Mouse (Mus musculus) embryo, embryonic 11.5 days (tissue): ENCODE data around the gene Mtus2.
"Not testable (repeated sequence)": the region's sequence is repeated elsewhere in the genome, so short reads cannot be mapped to it uniquely, and the experiment has no call there.

Experiments
- DNase-seq: peaks from one replicate; pipeline ENCODE4 v3.0.0-alpha.2; 2012; ENCODE audit warnings: low read depth, low spot score

Mtus2 gene

DNA sequence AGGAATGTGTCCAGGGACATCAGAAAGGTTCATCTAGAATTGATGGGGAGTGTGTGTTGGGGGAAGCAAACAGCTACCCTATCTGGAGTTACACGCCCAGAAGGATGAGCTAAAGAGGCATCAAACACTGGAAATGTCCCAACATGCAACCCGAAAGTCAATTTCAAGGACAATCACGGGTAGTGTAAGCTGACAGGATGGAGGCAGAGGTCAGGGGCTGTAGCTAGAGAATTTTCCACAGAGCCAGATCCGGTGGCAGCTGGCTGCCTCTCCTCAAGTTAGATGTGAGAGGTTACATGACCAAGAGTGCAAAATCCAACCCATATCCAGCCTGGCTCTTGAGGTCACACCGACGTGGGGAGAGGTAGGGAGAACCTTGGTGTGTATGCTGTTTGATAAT, 315.7 kb downstream of the Mtus2 start:
- no peak for DNase-seq

DNA sequence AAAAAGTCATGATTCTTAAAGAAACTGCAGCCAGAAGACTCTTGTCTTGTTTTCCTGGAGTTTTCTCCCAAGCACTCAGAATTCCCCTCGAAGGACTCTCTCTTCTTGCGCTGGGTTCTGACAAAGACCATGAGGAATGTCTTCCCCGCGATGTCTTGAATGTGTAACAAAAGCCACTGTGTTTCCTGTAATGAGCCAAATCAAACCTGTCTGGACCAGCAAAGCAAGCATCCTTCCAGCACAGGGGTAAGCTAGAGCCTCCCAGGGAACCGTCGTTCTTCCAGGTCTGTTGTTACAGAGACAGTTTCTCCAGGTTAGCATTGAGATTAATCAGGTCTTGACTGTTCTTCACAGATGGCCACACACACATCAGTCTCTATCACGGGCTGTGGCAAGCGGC, 321.1 kb downstream of the Mtus2 start:
- no peak for DNase-seq

DNA sequence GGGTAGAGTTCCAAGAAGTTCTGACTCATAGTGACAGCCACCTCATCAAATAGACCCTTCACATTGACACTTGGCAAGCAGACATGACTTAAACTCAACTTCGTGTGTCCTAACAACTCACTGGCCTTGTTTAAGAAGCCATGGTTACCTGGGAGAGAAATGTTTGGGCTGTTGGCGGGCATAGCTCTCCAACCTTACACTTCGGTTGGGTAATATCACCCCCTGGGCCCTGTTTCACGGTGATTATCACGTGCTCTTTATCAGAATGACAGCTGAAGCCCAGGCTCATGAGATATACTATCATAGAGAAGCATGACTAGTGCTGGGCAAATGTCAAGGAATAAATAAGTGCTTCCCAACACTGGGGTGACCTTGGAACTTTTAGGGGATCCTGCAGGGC, 323.2 kb downstream of the Mtus2 start:
- DNase-seq: no peak

DNA sequence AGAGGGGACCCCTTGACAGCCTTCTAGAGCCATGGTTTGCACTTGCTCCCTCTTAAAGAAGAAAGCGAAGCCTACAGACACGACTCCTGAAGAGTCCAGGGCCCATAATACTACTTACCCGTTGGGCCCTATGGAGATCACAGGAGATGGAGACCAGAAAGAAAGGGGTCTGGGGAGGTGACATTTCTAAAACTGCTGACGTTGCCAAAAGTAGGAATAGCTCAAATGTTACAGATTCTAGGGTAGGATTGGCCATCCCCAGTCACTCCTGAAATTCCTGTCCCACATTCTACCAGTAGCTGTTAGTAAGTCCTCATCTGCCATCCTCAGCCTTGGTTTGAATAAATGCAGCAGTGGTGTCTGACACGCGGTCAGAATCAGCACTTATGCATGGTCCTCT, 325.0 kb downstream of the Mtus2 start:
- DNase-seq: no peak

DNA sequence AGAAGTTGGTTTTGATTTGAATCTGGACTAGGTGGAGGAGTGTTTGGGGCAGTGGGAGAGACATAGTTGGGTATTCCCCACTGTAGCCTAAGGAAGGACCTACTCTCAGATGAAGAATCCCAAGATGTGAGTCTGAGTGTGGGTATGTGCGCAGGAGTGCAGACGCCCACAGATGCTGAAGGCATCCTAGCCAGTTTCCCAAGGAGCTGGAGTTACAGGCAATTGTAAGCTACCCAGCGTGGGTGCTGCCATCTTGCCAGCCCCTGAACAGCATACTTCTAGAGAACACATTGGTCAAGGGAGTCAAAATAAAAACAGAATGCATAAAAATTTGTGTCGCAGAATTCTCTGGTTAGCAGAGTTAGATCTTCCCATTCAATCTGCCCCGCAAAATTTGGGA, 325.5 kb downstream of the Mtus2 start:
- DNase-seq: no peak

DNA sequence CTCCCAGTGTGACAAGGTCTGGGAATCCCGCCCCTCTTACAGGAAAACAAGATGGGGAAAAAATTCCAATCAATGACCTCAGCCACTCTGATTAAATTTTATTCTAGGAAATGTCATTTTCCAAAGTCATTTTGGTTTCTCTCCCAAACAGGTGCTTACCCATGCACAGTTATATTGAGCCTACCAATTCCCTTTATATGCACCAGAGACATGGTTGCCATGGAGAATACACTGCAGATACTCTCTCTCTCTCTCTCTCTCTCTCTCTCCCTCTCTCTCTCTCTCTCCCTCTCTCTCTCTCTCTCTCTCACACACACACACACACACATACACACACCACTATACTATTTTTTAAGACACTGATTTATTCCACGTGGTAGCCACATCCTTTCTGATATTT, 326.1 kb downstream of the Mtus2 start:
- DNase-seq: no peak

DNA sequence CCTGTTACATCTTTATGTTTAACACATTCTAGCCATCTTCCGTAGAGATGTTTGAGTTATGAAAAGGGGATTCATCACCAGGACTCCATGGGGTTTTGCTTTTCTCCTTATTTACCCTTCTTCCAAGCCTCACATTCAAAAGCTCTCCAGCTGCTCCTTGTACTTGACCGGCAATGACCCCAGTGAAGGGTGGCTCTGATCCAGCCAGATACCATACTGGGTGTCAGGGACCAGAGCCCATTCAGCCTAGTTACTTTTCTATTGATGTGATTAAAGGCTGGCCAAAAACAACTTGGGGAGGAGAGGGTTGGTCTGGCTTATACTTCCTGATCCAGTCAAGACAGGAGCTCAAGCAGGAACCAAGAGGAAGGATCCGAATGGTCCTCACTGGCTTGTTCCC, 326.5 kb downstream of the Mtus2 start:
- DNase-seq: no peak

DNA sequence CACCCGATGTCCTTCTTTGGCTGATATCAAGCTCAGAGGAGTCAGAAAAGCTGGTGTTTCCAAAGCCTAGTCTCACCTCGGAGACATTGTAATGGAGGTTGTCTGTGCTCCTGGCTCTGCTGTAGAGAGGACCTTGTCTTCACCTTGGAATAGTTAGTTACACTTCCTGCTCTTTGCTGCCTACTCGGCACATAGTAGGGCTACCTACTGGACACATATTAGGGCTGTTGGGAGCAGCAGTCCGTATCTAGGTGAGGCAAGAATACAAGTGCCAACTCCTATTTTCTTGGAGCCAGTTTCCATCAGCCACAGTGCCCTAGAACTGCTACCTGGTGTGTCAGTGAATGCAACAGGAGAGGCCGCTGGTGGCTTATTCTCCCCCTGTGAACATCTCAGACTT, 330.4 kb downstream of the Mtus2 start:
- no peak for DNase-seq

DNA sequence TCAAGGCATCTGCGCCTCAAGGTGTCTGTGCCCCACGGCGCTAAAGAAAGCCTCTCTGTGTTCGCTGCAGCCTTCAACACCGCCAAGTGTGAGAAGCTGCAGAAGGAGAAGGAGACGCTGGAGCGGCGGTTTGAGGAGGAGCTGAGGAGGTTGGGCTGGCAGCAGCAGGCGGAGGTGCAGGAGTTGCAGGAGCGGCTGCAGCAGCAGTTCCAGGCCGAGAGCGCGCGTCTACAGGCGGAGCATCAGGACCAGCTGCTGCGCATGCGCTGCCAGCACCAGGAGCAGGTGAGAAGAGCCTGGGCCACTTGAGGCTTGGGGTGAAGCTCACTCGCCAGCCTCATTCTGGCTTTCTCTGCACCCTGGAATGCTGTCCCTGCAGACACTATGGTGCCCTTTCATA, 331.7 kb downstream of the Mtus2 start:
- no peak for DNase-seq

DNA sequence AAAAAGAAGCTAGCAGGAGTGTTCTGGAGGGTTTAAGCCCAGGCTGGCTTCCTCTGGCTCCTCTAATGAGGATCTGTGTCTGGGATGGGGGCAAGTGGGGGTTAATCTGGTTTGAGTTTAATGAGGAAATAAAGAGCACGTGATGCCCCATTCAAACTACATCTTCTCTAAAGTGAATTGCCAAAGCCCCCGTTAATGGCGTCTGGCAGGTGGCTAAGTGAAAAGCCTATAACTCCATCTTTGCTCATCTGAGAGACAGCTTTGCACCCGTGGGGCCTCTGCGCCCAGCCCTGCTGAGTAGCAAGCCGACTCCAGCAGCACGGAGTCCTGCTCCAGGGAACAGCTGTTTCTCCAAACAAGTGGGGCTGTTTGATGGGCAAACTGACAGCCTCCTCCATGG, 332.8 kb downstream of the Mtus2 start:
- no peak for DNase-seq

DNA sequence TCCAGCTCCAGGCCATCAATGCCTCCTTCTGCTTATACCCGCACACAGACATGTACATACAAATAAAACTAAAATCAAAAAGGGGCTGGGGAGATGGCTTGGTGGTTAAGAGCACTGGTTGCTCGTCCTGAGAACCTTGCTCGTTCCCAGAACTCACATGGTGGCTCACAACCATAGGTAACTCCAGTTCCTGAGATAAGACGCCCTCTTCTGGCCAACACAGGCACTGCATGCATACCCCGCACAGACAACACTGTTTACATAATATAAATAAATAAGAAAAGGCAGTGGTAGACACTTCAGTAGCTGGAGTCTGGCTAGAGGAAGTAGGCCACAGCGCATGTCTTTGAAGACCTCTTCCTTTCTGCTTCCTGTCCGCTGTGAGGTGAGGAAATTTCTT, 335.7 kb downstream of the Mtus2 start:
- DNase-seq: no peak

DNA sequence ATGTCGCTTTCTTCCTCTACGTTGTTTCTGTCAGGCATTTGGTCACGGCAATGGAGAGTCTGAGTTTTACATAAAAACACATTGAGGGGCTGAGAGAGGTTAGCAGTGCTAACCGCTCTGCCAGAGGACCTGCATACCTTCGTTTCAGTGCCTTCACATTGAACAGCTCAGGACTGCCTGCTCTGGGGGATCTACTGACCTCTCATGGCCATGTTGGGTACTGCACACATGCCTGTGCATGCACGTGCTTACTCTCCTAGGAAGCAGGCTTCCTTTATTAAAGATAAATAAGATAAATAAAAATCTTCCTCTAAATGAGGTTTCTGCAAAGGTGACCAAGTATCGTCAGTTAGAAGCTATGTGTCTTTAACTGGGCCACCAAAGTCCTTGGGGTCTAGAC, 336.2 kb downstream of the Mtus2 start:
- peak; percentile 9 for DNase-seq

DNA sequence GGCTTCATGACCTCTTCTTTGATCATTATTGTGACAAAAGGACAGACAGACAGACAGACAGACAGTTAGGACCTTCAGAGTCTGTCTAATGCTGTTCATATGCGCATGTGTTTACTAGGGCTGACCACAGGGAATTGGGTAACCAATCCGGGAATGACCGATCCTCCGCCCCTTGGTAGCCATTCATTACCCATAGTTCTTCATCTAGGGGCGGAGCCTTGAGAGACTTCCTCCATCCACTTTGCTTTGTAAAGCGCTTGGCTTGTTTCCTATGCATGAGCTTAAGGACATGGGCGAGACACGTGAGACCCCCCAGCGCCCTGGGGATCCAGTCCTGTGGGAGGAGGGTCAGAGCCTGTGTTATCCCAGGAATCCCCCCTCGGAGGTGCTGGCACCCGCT, 345.8 kb downstream of the Mtus2 start:
- DNase-seq: no peak

DNA sequence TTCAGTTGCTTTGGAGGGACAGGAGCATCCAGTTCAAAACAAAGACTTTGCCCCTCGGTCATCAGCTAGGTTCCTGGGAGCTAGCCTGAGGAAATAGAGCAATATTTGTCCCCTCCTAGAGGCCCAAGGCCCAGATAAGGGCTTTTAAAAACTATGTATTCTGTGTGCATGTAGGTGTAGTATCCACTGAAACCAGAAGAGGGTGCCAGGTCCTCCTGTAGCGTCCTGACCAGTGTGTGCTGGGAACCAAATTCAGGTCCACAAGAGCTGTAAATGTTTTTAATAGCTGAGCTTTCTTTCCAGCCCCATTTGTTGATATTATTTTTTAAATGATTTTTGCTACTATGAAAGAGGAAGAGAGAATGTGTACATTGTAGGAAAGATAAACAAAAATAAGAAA, 347.0 kb downstream of the Mtus2 start:
- DNase-seq: no peak

DNA sequence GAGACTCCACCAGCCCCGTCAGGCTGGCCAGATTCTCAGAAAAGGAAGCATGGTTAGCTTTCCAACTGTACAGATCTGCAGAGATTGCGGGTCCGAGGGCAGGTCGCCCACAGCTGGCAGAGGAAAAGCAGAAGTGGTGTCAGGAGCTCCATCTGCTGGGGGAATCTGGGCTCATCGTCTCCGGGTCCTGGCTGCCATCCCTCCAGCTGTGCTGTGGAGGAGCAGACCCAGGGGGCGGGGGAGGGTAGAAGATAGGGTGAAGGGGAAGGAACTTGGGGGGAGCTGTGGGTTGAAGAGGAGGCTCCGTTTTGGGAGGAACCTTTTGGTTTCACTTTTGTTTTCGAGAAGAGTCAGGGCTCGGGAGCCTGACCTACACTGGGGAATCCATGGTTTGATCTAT, 353.7 kb downstream of the Mtus2 start:
- no peak for DNase-seq

DNA sequence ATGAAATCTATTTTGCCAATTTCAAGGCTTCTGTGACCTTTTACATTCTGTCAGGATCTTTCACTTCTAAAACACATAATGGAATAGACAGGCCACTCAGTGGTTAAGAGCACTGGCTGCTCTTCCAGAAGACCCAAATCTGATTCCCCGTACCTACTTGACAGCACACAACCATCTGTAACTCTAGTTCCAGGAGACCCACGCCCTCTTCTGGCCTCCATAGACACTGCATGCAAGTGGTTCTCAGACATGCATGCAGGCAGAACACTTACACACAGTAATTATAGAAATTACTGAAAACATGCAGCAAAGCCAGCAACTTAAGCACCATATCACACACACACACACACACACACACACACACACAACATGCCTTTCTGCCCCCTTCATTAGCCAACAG, 355.3 kb downstream of the Mtus2 start:
- DNase-seq: no peak

DNA sequence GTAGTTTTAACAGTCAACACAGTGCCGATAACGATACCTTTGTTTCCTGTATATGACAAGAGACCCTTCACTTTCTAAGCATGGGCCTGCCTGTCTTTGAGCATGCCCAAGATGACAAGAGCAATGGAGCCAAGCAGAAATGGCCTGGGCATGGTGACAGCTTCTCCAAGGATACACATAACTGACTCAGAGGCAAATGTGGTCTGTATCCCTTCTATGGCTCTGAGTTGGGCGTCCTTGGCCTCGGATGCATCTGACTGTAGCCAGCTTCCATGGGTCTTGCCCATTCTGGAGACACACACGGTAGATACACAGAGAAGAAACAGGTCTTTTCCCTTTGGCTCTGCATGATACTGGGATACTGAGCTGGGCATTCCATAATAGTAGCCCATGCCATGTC, 357.8 kb downstream of the Mtus2 start:
- no peak for DNase-seq

DNA sequence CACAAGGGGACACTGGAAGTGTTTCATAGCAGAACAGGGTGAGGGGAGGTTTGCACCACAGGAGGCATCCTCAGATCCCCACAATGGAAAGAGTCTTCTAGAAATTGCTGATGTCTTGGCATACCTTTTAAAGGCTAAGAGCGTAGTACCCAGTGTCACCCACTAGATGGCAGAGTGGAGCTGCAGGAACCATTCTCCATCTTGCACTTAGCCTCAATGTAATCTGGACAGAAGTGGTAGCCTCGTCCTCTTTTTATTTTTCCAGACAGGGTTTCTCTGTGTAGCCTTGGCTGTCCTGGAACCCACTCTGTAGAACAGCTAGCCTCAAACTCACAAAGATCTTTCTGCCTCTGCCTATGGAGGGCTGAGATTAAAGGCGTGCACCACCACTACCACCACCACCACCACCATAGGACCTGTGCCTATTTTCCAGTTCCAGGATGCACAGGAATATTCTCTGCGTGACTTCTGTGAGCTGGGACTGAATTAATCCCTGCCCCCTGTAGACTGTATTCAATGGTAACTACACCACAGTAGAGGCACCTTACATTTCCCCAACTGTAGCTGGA, 368.3 kb downstream of the Mtus2 start:
- DNase-seq: no peak

DNA sequence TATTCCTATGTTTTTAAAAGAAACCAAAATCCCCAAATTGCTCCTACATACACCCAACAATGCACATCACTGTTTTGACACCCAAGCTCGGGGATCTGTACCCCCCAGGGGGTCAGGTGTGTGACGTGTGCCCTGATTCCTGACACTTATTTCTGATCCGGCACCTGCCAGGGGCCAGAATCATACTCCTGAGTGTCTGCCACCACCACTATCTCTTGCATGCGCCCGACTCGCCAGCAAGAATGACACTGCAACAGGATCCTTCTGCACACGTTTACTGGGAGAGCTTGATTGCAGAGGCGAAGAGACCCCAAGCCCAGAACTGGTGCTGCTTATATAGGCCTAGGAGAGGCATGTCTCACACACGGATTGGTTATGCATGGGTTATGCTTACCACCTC, 369.2 kb downstream of the Mtus2 start:
- not testable (repeated sequence) for DNase-seq

DNA sequence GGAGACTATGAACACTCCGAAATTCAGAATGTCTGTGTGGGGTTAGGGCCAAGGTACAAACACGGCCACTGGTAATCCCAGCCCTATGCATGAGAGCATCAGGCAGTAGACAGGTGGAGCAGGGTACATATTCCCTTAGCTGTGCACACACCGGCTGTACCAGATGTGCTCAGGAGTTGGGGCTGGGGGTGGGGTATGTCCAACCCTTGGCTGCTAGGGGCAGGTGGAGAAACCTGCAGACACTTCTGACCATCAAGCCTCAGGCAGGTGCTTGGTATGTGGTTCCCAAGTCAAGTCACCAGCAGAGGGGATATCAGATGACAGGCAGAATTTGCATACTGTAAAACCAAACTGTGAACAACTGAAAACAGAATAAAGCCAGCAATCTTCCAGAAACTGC, 371.9 kb downstream of the Mtus2 start:
- DNase-seq: no peak

DNA sequence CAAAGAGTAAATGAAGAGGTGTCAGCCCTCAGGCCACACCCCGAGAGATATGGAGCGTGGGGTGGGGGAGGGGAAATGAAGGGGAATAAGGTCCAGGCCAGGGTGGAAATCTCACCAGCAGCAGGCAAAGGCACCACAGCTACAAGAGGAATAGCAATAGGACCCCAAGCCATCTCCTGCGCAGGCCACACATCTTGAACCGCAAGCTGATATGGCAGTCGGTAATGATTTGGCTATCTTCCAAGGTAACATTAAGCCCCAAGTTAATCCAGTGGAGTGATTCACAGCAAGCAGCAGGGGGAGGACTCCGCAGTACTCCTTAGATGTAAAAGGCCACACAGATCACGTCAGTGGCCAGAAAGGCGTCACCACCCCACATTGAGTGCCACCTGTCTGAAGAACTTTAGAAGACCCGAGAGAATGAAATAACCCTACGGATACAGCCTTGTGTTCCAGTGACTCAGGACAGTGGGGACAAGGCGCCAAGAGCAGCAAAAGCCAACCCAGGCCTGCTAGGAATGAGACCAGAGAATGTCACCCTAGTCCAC, 374.2 kb downstream of the Mtus2 start:
- DNase-seq: no peak

DNA sequence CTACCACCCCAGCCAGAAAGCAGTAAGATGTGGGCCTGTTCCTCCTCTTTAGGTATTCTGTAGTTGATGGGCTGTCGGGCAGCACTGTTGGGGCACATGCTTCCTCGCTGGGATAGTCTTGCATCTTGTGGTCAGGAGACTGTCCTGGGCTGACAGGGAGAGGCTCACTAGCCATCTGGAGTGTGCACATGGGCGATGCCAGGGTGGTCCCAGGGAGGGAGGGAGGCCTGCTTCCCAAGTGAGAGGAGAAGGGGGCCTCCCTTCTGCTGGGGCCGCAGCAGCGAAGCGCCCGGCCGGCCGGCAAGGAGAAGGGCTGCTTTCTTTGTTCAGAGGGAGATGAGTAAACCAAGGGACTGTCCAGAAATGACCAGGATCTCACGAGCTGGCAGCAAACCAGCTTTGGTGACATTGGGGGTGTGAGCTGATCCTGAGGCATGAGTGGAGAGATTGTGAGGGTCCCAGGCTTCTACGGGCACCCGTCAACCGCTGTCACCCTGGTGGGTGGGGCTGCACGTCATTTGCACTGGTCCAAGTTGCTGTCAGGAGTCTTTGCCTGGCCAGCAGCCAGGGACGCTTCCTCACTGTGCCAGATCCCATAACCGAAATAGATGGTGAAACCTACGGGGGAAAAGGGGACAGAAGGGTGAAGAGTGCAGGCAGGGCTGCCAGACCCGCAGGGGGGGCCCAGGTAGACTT, 375.0 kb downstream of the Mtus2 start:
- no peak for DNase-seq

DNA sequence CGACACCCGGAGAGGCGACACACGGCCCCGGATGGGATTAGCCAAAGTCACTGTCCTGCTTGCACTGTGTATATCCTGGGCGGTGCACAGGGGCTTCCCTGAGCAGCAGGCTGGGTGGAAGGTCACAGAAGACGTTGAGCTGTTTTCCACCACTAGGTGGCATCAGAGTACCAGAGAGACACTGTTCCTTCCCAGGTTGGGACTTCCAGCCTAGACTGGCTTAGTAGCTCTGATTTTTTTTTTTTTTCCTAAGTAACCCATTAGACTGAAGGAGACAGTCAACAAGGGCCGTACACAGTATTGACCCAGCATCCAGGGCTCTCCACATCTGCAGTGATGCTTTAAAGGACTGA, 375.5 kb downstream of the Mtus2 start:
- DNase-seq: peak; percentile 74

DNA sequence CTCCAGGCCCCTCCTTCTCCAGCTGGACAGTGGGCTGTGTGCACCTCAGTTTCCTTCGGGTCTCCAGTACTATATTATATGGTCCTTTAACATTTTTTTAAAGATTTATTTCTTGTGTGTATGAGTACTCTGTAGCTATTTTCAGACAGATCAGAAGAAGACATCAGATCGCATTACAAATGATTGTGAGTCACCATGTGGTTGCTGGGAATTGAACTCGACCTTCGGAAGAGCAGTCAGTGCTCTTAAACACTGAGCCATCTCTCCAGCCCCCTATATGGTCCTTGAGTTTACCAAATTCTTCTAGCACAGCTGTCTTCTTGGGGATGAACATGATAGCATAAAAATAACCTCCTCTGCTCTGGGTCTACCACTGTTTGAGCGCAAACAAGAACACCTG, 382.0 kb downstream of the Mtus2 start:
- no peak for DNase-seq
